Mouse (Mus musculus): ENCODE measurements around the gene Sbno2. TPM values are rescaled to one million over a fixed set of nuclear protein-coding genes. Genes with fewer than 3 reads are reported as not detected.

Sbno2 gene
- polyA plus RNA-seq, 1 experiment, result 29.4 TPM

DNA sequence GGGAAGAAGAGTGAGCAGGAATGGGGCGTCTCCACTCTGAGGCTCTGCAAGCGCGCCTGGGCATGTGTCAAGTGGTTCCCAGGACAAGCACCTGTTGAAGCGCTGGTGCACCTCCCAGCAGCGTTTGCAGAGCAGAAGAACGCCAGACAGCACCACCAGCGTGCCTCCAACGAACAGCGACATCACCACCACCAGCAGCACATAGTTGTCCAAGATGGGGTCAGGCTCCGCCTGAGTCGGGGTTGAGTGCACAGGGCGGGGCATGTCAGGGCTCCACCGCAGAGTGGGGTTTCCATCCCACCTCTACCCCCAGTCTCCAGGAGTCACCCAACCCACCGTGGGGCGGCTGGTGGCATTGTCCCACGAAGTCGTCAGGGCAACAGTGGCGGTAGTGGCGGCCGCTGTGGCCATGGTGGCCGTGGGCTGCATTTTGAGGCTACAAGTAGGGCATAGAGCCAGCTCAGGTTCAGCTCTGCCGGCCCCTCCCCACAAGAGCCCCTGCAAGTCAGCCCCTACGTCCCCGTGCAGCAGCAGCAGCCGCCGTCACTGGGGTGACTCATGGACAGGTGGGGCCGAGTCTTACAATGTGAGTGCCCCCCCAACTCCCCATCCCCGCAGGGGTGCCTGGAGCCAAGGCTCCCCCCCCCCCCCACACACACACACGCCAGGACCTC, 31.7 kb upstream of the Sbno2 start:
- no peak for TF ChIP-seq MAX (IDR thresholded peaks at IDR 0.05)
- no peak for TF ChIP-seq MYOG (IDR thresholded peaks at IDR 0.05; ENCODE audit: control insufficient read depth, extremely low read depth, insufficient read length)
- no peak for TF ChIP-seq MYOD1 (IDR thresholded peaks at IDR 0.05; ENCODE audit: control insufficient read depth, insufficient read length, low read depth)
- TF ChIP-seq FOSL1 (IDR thresholded peaks at IDR 0.05; ENCODE audit: insufficient read depth, low read length, poor library complexity, severe bottlenecking), result no peak
- no peak for TF ChIP-seq USF1 (IDR thresholded peaks at IDR 0.05; ENCODE audit: low read depth)
- no peak for TF ChIP-seq CEBPB (IDR thresholded peaks at IDR 0.05; ENCODE audit: low read depth)
- TF ChIP-seq CTCF (IDR thresholded peaks at IDR 0.05; ENCODE audit: control insufficient read depth, insufficient read depth, insufficient read length), result no peak
- Histone ChIP-seq H3K27me3 (ENCODE audit: control insufficient read depth, insufficient read depth, insufficient read length) (no peaks in the 10 kb centered on the region), H3K79me3 (ENCODE audit: low read depth) (no peaks in the 10 kb centered on the region), H3K79me2 (ENCODE audit: control insufficient read depth, insufficient read depth) (peaks cover under 1% of the 10 kb centered on the region), H3K4me3 (ENCODE audit: insufficient read depth, poor library complexity, severe bottlenecking) (no peak overlapping the region), H3K36me3 (ENCODE audit: control insufficient read depth, insufficient read depth) (peaks cover 6% of the 10 kb centered on the region), H3ac (ENCODE audit: control insufficient read depth, insufficient read length, low read depth) (no peak overlapping the region)

DNA sequence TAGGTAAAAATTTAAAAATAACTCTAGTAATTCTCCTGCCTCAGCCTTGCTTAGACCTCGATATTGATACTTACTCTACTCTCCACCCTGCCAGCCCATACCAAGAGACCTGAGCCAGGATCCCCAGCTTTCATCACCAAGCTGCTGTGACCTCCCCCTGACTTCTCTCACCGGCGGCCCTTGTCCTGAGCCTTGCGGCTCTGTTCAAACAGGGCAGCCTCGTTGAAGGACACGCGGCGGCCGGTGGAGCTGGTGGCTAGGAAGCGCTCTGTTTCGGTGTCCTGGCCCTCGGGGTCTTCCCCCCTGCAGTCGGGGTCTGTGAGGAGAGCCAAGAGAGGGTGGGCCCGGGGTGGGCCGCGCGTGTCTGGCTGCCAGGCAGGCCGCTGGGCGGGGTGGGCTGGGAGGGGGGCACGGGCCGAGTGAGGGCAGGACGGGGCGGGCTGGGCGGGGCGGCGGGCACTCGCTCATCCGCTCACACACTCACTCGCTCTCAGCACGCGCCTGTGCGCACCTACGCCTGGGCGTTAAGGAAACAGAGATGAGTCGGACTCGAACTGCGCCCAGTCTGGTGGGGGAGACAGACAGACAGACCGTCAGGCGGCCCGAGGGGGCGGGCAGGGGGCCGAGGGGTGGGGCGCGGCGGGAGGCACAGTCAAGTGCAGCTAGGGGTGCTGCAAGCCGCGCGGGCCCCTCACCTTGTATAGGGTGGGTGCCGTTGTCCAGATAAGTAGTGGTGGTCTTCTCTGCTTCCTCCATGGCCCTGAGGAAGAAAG, 31.0 kb upstream of the Sbno2 start:
- TF ChIP-seq MAX (IDR thresholded peaks at IDR 0.05) (no peak), MYOG (IDR thresholded peaks at IDR 0.05; ENCODE audit: control insufficient read depth, extremely low read depth, insufficient read length) (no peak), MYOD1 (IDR thresholded peaks at IDR 0.05; ENCODE audit: control insufficient read depth, insufficient read length, low read depth) (no peak), CTCF (IDR thresholded peaks at IDR 0.05; ENCODE audit: control insufficient read depth, insufficient read depth, insufficient read length) (no peak), CEBPB (IDR thresholded peaks at IDR 0.05; ENCODE audit: low read depth) (no peak), USF1 (IDR thresholded peaks at IDR 0.05; ENCODE audit: low read depth) (no peak), FOSL1 (IDR thresholded peaks at IDR 0.05; ENCODE audit: insufficient read depth, low read length, poor library complexity, severe bottlenecking) (no peak)
- Histone ChIP-seq H3K79me3 (ENCODE audit: low read depth) (no peaks in the 10 kb centered on the region), H3K27me3 (ENCODE audit: control insufficient read depth, insufficient read depth, insufficient read length) (no peaks in the 10 kb centered on the region), H3K36me3 (ENCODE audit: control insufficient read depth, insufficient read depth) (peaks cover 7% of the 10 kb centered on the region), H3K4me3 (ENCODE audit: insufficient read depth, poor library complexity, severe bottlenecking) (no peak overlapping the region), H3K79me2 (ENCODE audit: control insufficient read depth, insufficient read depth) (no peaks in the 10 kb centered on the region), H3ac (ENCODE audit: control insufficient read depth, insufficient read length, low read depth) (no peak overlapping the region)

DNA sequence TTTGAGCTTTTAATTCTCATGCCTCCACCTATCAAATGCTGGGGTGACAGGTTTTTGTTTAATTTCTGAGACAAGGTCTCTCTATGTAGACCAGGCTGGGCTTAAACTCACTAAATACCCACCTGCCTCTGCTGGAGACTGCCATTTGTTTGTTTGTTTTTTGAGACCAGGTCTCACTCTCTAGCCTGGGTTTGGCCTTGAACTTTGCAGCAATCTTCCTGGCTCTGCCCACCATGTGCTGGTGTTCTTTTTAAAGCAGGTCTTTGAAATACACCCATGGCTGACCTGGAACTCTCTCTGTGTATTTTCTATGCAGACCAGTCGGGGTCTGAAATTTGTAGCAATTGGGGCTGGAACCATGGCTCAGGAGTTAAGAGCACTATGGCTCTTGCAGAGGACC, 30.3 kb upstream of the Sbno2 start:
- no peaks in the 10 kb centered on the region for H3K27me3 ChIP-seq (ENCODE audit: control insufficient read depth, insufficient read depth, insufficient read length)
- H3ac ChIP-seq (ENCODE audit: control insufficient read depth, insufficient read length, low read depth), result no peak overlapping the region
- no peaks in the 10 kb centered on the region for H3K79me3 ChIP-seq (ENCODE audit: low read depth)
- TF ChIP-seq MAX (IDR thresholded peaks at IDR 0.05) (no peak), USF1 (IDR thresholded peaks at IDR 0.05; ENCODE audit: low read depth) (no peak), FOSL1 (IDR thresholded peaks at IDR 0.05; ENCODE audit: insufficient read depth, low read length, poor library complexity, severe bottlenecking) (no peak), MYOG (IDR thresholded peaks at IDR 0.05; ENCODE audit: control insufficient read depth, extremely low read depth, insufficient read length) (no peak), MYOD1 (IDR thresholded peaks at IDR 0.05; ENCODE audit: control insufficient read depth, insufficient read length, low read depth) (no peak), CTCF (IDR thresholded peaks at IDR 0.05; ENCODE audit: control insufficient read depth, insufficient read depth, insufficient read length) (no peak), CEBPB (IDR thresholded peaks at IDR 0.05; ENCODE audit: low read depth) (no peak)
- no peak overlapping the region for H3K4me3 ChIP-seq (ENCODE audit: insufficient read depth, poor library complexity, severe bottlenecking)
- no peaks in the 10 kb centered on the region for H3K79me2 ChIP-seq (ENCODE audit: control insufficient read depth, insufficient read depth)
- H3K36me3 ChIP-seq (ENCODE audit: control insufficient read depth, insufficient read depth), result peaks cover 11% of the 10 kb centered on the region

DNA sequence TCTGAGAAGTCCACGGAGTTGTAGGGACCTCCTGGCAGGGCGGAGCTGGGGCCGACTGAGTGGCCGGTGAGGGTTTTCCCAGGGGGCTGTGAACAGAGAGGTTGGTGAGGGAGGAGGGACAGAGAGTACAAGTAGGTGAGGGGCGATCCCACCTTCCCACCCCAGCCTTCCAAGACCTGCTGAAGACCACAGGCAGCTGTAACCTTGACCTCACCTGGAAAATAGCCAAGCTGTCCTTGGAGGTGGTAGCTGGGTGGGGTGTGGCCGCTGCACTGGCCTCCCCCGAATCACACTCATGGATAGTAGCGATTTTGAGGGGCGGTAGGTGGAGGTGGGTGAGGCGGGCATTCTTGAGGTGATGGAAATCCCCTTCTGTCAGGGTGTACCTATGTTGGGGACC, 29.8 kb upstream of the Sbno2 start:
- Histone ChIP-seq H3ac (ENCODE audit: control insufficient read depth, insufficient read length, low read depth) (no peak overlapping the region), H3K79me2 (ENCODE audit: control insufficient read depth, insufficient read depth) (no peaks in the 10 kb centered on the region), H3K4me3 (ENCODE audit: insufficient read depth, poor library complexity, severe bottlenecking) (no peak overlapping the region), H3K27me3 (ENCODE audit: control insufficient read depth, insufficient read depth, insufficient read length) (no peaks in the 10 kb centered on the region), H3K36me3 (ENCODE audit: control insufficient read depth, insufficient read depth) (peaks cover 16% of the 10 kb centered on the region), H3K79me3 (ENCODE audit: low read depth) (no peaks in the 10 kb centered on the region)
- TF ChIP-seq MYOD1 (IDR thresholded peaks at IDR 0.05; ENCODE audit: control insufficient read depth, insufficient read length, low read depth), result no peak
- no peak for TF ChIP-seq FOSL1 (IDR thresholded peaks at IDR 0.05; ENCODE audit: insufficient read depth, low read length, poor library complexity, severe bottlenecking)
- no peak for TF ChIP-seq MYOG (IDR thresholded peaks at IDR 0.05; ENCODE audit: control insufficient read depth, extremely low read depth, insufficient read length)
- TF ChIP-seq CEBPB (IDR thresholded peaks at IDR 0.05; ENCODE audit: low read depth), result no peak
- TF ChIP-seq USF1 (IDR thresholded peaks at IDR 0.05; ENCODE audit: low read depth), result no peak
- TF ChIP-seq CTCF (IDR thresholded peaks at IDR 0.05; ENCODE audit: control insufficient read depth, insufficient read depth, insufficient read length), result no peak
- TF ChIP-seq MAX (IDR thresholded peaks at IDR 0.05), result no peak

DNA sequence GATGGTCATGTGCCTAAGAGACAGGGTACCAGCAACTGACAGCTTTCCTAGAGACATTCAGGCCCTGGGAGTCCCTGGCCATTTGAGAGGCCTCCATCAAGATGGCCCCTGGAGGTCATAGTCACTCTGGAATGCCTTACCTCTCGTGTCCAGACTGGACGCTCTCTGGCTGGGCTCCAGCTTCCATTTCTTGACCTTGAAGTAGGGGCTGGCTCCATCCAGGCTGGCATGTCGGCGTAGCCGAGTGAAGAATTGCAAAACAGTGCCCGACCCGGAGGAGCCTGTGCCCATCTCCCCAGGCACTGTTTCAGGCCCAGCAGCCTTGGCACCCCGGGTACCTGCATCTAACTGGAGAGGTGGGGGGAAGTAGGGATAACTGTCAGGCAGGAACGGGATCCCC, 29.1 kb upstream of the Sbno2 start:
- Histone ChIP-seq H3K79me2 (ENCODE audit: control insufficient read depth, insufficient read depth) (no peaks in the 10 kb centered on the region), H3ac (ENCODE audit: control insufficient read depth, insufficient read length, low read depth) (no peak overlapping the region), H3K27me3 (ENCODE audit: control insufficient read depth, insufficient read depth, insufficient read length) (no peaks in the 10 kb centered on the region), H3K36me3 (ENCODE audit: control insufficient read depth, insufficient read depth) (peaks cover 23% of the 10 kb centered on the region), H3K79me3 (ENCODE audit: low read depth) (no peaks in the 10 kb centered on the region), H3K4me3 (ENCODE audit: insufficient read depth, poor library complexity, severe bottlenecking) (no peak overlapping the region)
- TF ChIP-seq CEBPB (IDR thresholded peaks at IDR 0.05; ENCODE audit: low read depth), result no peak
- TF ChIP-seq MYOG (IDR thresholded peaks at IDR 0.05; ENCODE audit: control insufficient read depth, extremely low read depth, insufficient read length), result no peak
- TF ChIP-seq FOSL1 (IDR thresholded peaks at IDR 0.05; ENCODE audit: insufficient read depth, low read length, poor library complexity, severe bottlenecking), result no peak
- TF ChIP-seq USF1 (IDR thresholded peaks at IDR 0.05; ENCODE audit: low read depth), result no peak
- TF ChIP-seq MYOD1 (IDR thresholded peaks at IDR 0.05; ENCODE audit: control insufficient read depth, insufficient read length, low read depth), result no peak
- no peak for TF ChIP-seq CTCF (IDR thresholded peaks at IDR 0.05; ENCODE audit: control insufficient read depth, insufficient read depth, insufficient read length)
- TF ChIP-seq MAX (IDR thresholded peaks at IDR 0.05), result no peak
